Mouse (Mus musculus) brain, embryonic 14.5 days (tissue): ENCODE results near the gene Nsun2. TPM values are rescaled to one million over a fixed set of nuclear protein-coding genes. Genes with fewer than 3 reads are reported as not detected.

Experiments
- DNase-seq: peaks from one replicate; pipeline ENCODE4 v3.0.0-alpha.2; 2011; ENCODE audit warnings: low read depth
- CTCF ChIP-seq: fragments of 200-500 bp; IDR thresholded peaks from 2 replicates; pipeline ENCODE4 v1.5.1; 2012; ENCODE audit warnings: inconsistent platforms, mild to moderate bottlenecking, moderate library complexity, borderline replicate concordance; ENCODE audit not compliant: insufficient read depth, insufficient read length; ENCODE audit errors: extremely low read depth
- POLR2A ChIP-seq: fragments of 200-500 bp; IDR thresholded peaks from 2 replicates; pipeline ENCODE4 v1.6.1; 2012; ENCODE audit warnings: mild to moderate bottlenecking, inconsistent platforms, borderline replicate concordance; ENCODE audit not compliant: poor library complexity, insufficient read depth, insufficient read length, severe bottlenecking; ENCODE audit errors: extremely low read depth
- polyA plus RNA-seq: library from polyadenylated mRNA; depleted of rRNA; stranded (reverse); fragments of >200 nt; gene quantifications from 2 replicates; pipeline ENCODE4 v1.2.3, GENCODE M21; 2012; rRNA removed

Nsun2 gene
- polyA plus RNA-seq, result 79.8 and 85.4 TPM in 2 replicates

DNA sequence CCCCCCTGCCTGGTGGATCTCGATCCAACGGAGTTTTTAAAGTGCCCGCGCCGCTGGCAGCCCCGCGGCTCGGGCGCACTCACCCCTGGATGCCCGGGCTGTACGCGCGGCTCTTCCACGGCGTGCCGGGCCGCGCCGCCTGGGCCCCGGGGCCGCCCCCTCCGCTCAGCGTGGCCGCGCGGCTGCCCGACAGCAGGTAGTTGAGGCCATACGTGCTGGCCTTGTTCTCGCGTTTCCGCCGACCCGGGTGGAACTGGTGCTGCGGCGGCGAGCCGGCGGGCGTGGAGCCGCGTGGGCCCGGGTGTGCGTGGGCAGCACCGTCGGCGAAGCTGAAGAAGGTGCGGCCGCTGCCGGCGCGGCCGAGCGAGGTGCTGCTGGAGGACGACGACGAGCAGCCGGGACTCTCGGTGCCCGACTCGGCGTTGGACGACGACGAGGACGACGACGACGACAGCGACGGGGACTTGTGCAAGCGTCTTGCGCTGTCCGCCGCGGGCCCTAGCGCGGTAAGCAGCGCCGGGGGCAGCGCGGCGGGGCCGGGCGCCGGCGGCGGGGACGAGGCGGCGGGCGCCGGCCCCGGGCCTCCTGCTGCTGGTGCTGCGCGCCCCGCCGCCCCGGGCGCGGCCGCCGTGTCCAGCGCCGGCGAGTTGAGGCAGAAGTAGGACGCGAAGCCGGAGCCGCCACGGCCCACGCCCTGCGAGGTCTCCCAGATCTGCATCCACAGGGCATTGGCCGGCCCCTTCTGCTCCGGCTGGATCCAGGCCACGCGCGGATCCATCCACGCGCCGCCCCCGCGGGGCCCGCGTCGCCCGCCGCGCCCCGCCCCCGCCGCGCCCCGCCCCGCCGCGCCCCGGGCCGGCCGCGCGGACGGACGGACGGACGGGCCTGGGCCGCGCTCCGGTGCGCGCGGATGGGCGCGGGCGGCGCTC, at the start of gene Nsun2:
Gene Nsun2, plus strand, starts transcription at position 342 of the 929 bp plus-strand sequence.
- TF ChIP-seq CTCF (no peak), POLR2A (no peak)

DNA sequence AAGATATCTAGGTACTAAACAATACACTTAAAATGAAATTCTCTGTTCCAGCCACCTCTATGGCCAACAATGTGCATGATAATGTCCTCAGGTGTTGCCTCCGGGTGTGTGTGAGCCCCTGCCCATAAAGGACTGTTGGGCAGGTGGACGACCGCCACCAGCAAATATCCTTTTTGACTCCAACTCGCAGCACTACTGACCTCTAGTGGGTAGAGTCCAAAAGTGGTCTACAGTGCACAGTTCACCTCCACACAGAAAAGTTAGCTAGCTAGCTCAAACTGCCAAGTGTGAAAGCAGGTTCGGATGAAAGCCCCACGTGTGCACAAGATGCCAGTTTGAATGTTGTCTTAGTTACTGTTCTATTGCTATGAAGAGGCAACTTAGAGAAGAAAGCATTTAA, 48.2 kb upstream of the Nsun2 start:
- peak; percentile 68; the same call in 1 of the 2 replicates for TF ChIP-seq CTCF
- no peak for TF ChIP-seq POLR2A
- DNase-seq, result peak; percentile 64

More for the DNA sequence above, at the start of gene Nsun2:
- peak; percentile 59 for DNase-seq

DNA sequence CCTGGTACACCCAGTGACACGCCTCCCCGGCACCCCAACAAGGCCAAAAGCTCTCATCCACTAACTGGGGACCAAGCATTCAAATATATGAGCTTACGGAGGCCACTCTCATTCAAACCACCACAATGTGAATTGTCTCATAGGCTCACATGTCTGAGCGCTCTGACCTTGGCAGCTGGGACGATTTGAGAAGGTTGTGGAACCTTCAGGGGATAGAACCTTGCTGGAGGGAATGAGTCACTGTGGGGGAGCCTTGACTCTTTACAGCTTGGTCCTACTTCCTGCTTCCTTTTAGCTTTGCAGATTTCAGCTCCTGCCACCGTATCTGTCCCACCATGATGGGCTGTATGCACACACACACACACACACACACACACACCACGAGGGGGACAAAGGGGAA, 47.7 kb upstream of the Nsun2 start:
- TF ChIP-seq POLR2A, result no peak
- no peak for TF ChIP-seq CTCF
- DNase-seq, result no peak

GRCm38 (mm10) chr13:69487108-69487507, 46.4 kb upstream of the Nsun2 start:
- TF ChIP-seq CTCF, result no peak
- TF ChIP-seq POLR2A, result no peak
- no peak for DNase-seq

GRCm38 (mm10) chr13:69487611-69488275, 45.8 kb upstream of the Nsun2 start:
- TF ChIP-seq POLR2A (no peak), CTCF (no peak)
- peak; percentile 46 for DNase-seq

GRCm38 (mm10) chr13:69488565-69489255, 44.8 kb upstream of the Nsun2 start:
- DNase-seq, result no peak
- TF ChIP-seq POLR2A, result no peak
- no peak for TF ChIP-seq CTCF

- no peak for DNase-seq
- TF ChIP-seq CTCF (no peak), POLR2A (no peak)
These were observed 43.8 kb upstream of the Nsun2 start for GRCm38 (mm10) chr13:69489777-69490176.

- no peak for TF ChIP-seq POLR2A
- peak; percentile 57 for TF ChIP-seq CTCF
These were observed 40.6 kb upstream of the Nsun2 start for GRCm38 (mm10) chr13:69492876-69493463.

DNA sequence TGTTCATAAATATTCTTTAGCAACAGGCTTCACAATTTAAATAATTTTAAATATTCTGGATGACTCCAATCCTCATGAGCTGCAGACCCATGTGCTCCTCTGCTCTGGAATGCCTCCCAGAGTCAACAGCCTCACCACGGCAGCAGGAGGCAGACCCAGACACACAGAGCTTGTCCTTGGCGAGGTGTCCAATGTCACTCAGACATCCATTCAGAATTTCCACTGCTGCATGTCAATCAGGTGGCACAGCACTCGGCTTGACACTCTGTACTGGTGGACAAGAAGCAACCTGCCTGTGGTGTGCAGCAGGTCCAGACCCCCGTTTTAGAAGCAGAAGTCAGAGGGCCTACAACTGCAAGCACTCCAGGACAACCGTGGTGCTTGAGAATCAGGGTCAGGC, 35.3 kb upstream of the Nsun2 start:
- no peak for DNase-seq
- TF ChIP-seq CTCF (no peak), POLR2A (no peak)

More at GRCm38 (mm10) chr13:69492876-69493463, 40.6 kb upstream of the Nsun2 start:
- DNase-seq, result peak; percentile 49

- TF ChIP-seq CTCF, result no peak
- TF ChIP-seq POLR2A, result no peak
- no peak for DNase-seq
These were observed 31.3 kb upstream of the Nsun2 start for GRCm38 (mm10) chr13:69502157-69502750.

- no peak for TF ChIP-seq CTCF
- no peak for TF ChIP-seq POLR2A
- DNase-seq, result no peak
These were observed 30.7 kb upstream of the Nsun2 start for GRCm38 (mm10) chr13:69502863-69503262.
